In genomic region chr17:27621705-27622531, GRCm38 (mm10) we compare ENCODE assay signal across 8 mouse cellular contexts. TPM values are rescaled to one million over a fixed set of nuclear protein-coding genes. Genes with fewer than 3 reads are reported as not detected.
A peak's percentile ranks its signal among the peaks of the same experiment; 100 is the strongest.
DNase-seq lines count a peak whose midpoint lies in the region; ATAC-seq lines count a peak whose summit lies in the region.

No protein-coding gene starts in this region.

- H3K4me2 ChIP-seq in kidney, embryonic 15.5 days, result peak overlapping the region; percentile 67
- peak overlapping the region; percentile 79 for H3K4me2 ChIP-seq in forebrain, embryonic 15.5 days (replicated peaks)
- peak overlapping the region; percentile 88 for H3K4me2 ChIP-seq in liver, embryonic 11.5 days

- peak overlapping the region; percentile 98 for H3K9ac ChIP-seq in kidney, embryonic 15.5 days
- peak overlapping the region; percentile 97 for H3K9ac ChIP-seq in forebrain, embryonic 15.5 days (replicated peaks)
- peak overlapping the region; percentile 94 for H3K9ac ChIP-seq in liver, embryonic 11.5 days (ENCODE audit: low read depth, low read length)

- peaks cover 26% of the 10 kb centered on the region for H3K4me1 ChIP-seq in kidney, embryonic 15.5 days
- H3K4me1 ChIP-seq in forebrain, embryonic 15.5 days, result peaks cover 48% of the 10 kb centered on the region
- peaks cover 19% of the 10 kb centered on the region for H3K4me1 ChIP-seq in liver, embryonic 11.5 days (replicated peaks; ENCODE audit: control insufficient read depth, insufficient read depth, low read length)

- peaks cover 8% of the 10 kb centered on the region; the same call in 1 of the 2 replicates for H3K9me3 ChIP-seq in kidney, embryonic 15.5 days (replicated peaks)
- no peaks in the 10 kb centered on the region for H3K9me3 ChIP-seq in forebrain, embryonic 15.5 days
- peaks cover 3% of the 10 kb centered on the region; the same call in 1 of the 2 replicates for H3K9me3 ChIP-seq in liver, embryonic 11.5 days (ENCODE audit: control insufficient read depth, low read length)

- no peaks in the 10 kb centered on the region for H3K27me3 ChIP-seq in kidney, embryonic 15.5 days
- no peaks in the 10 kb centered on the region for H3K27me3 ChIP-seq in forebrain, embryonic 15.5 days
- H3K27me3 ChIP-seq in liver, embryonic 11.5 days (replicated peaks; ENCODE audit: control insufficient read depth, insufficient read depth, low read length), result no peaks in the 10 kb centered on the region

- DNase-seq in kidney, adult 8-10 months, result no peak
- peak; percentile 74 for DNase-seq in R1 (ENCODE audit: low read depth, low spot score)
- DNase-seq in liver, embryonic 11.5 days (ENCODE audit: low spot score), result no peak
- peak; percentile 43 for DNase-seq in retina, embryonic 14.5 days (ENCODE audit: low spot score)
- DNase-seq in urinary bladder, postnatal 25 days (ENCODE audit: low spot score), result no peak

- peak overlapping the region; percentile 97 for H3K4me3 ChIP-seq in kidney, embryonic 15.5 days (replicated peaks)
- peak overlapping the region; percentile 95 for H3K4me3 ChIP-seq in forebrain, embryonic 15.5 days
- peak overlapping the region; percentile 95 for H3K4me3 ChIP-seq in liver, embryonic 11.5 days (ENCODE audit: low read depth, low read length)

- no peak for ATAC-seq in kidney, embryonic 15.5 days (replicated peaks; ENCODE audit: low FRiP score)
- ATAC-seq in forebrain, embryonic 15.5 days (replicated peaks), result peak; percentile 60
- ATAC-seq in liver, embryonic 11.5 days (replicated peaks; ENCODE audit: low FRiP score), result no peak
- no peak for ATAC-seq in CD4-positive, CD25-positive, alpha-beta regulatory T cell, adult 4 months

- H3K36me3 ChIP-seq in kidney, embryonic 15.5 days, result peaks cover 15% of the 10 kb centered on the region
- H3K36me3 ChIP-seq in forebrain, embryonic 15.5 days, result peaks cover 11% of the 10 kb centered on the region; the same call in 1 of the 2 replicates
- peaks cover 9% of the 10 kb centered on the region for H3K36me3 ChIP-seq in liver, embryonic 11.5 days (ENCODE audit: control insufficient read depth, insufficient read depth, low read length)

- WGBS in kidney, embryonic 15.5 days, result 2% methylated on average over 23 of the region's 23 CpGs
- WGBS in forebrain, embryonic 15.5 days, result under 1% methylated on average over 23 of the region's 23 CpGs
- 4% methylated on average over 23 of the region's 23 CpGs for WGBS in liver, embryonic 11.5 days

- H3K27ac ChIP-seq in kidney, embryonic 15.5 days, result peak overlapping the region; percentile 90
- peak overlapping the region; percentile 96 for H3K27ac ChIP-seq in forebrain, embryonic 15.5 days (replicated peaks)
- H3K27ac ChIP-seq in liver, embryonic 11.5 days (ENCODE audit: low read depth, low read length), result peak overlapping the region; percentile 28; the same call in 1 of the 2 replicates

RNA-seq across cellular contexts. Expression of gene Nudt3, which starts 1.4 kb away (rescaled TPM):
- 75.2 and 81.5 TPM in 2 replicates for polyA plus RNA-seq in kidney, embryonic 15.5 days (2015; fragmentation: Nextera tagmentation; extraction: Ambion mirVana)
- polyA plus RNA-seq in forebrain, embryonic 15.5 days (2015; fragmentation: Nextera tagmentation; extraction: Ambion mirVana), result 273 and 295 TPM in 2 replicates
- polyA plus RNA-seq in liver, embryonic 11.5 days (2014; fragmentation: Nextera tagmentation; extraction: Ambion mirVana), result 19.6 and 26.1 TPM in 2 replicates
- 10 to 100 TPM; 14.5 to 27.5 TPM for polyA plus RNA-seq in CD4-positive, CD25-positive, alpha-beta regulatory T cell, adult 4 months (2017; shearing (Covaris generic))

RNA-seq across cellular contexts. Expression of gene RPS10-NUDT3, which starts 13.1 kb away (rescaled TPM):
- polyA plus RNA-seq in kidney, embryonic 15.5 days (2015; fragmentation: Nextera tagmentation; extraction: Ambion mirVana), result not detected in 2 replicates
- polyA plus RNA-seq in forebrain, embryonic 15.5 days (2015; fragmentation: Nextera tagmentation; extraction: Ambion mirVana), result not detected in 2 replicates
- polyA plus RNA-seq in liver, embryonic 11.5 days (2014; fragmentation: Nextera tagmentation; extraction: Ambion mirVana), result not detected in 2 replicates
- polyA plus RNA-seq in CD4-positive, CD25-positive, alpha-beta regulatory T cell, adult 4 months (2017; shearing (Covaris generic)), result not detected

RNA-seq across cellular contexts. Expression of gene Rps10, which starts 14.6 kb away (rescaled TPM):
- 973 and 1,016 TPM in 2 replicates for polyA plus RNA-seq in kidney, embryonic 15.5 days (2015; fragmentation: Nextera tagmentation; extraction: Ambion mirVana)
- 578 and 580 TPM in 2 replicates for polyA plus RNA-seq in forebrain, embryonic 15.5 days (2015; fragmentation: Nextera tagmentation; extraction: Ambion mirVana)
- 1,138 and 1,235 TPM in 2 replicates for polyA plus RNA-seq in liver, embryonic 11.5 days (2014; fragmentation: Nextera tagmentation; extraction: Ambion mirVana)
- polyA plus RNA-seq in CD4-positive, CD25-positive, alpha-beta regulatory T cell, adult 4 months (2017; shearing (Covaris generic)), result 1,000 to 10,000 TPM; 1,603 to 1,674 TPM

RNA-seq across cellular contexts. Expression of gene Pacsin1, which starts 33.4 kb away (rescaled TPM):
- 0.99 and 1.5 TPM in 2 replicates for polyA plus RNA-seq in kidney, embryonic 15.5 days (2015; fragmentation: Nextera tagmentation; extraction: Ambion mirVana)
- 31.9 and 32.1 TPM in 2 replicates for polyA plus RNA-seq in forebrain, embryonic 15.5 days (2015; fragmentation: Nextera tagmentation; extraction: Ambion mirVana)
- polyA plus RNA-seq in liver, embryonic 11.5 days (2014; fragmentation: Nextera tagmentation; extraction: Ambion mirVana), result 0.71 and 0.75 TPM in 2 replicates
- polyA plus RNA-seq in CD4-positive, CD25-positive, alpha-beta regulatory T cell, adult 4 months (2017; shearing (Covaris generic)), result 10 to 100 TPM; 36.5 to 37.2 TPM

RNA-seq across cellular contexts. Expression of gene AI413582, which starts 56.4 kb away (rescaled TPM):
- polyA plus RNA-seq in kidney, embryonic 15.5 days (2015; fragmentation: Nextera tagmentation; extraction: Ambion mirVana), result 14.1 and 17.3 TPM in 2 replicates
- 34.8 and 37.4 TPM in 2 replicates for polyA plus RNA-seq in forebrain, embryonic 15.5 days (2015; fragmentation: Nextera tagmentation; extraction: Ambion mirVana)
- 23.6 and 28.4 TPM in 2 replicates for polyA plus RNA-seq in liver, embryonic 11.5 days (2014; fragmentation: Nextera tagmentation; extraction: Ambion mirVana)
- polyA plus RNA-seq in CD4-positive, CD25-positive, alpha-beta regulatory T cell, adult 4 months (2017; shearing (Covaris generic)), result 100 to 1,000 TPM; 106 to 112 TPM

Comparison
In these comparisons a context has a peak if more than half of its experiments do, and no peak if none do; other contexts are left out.
1. H3K27ac ChIP-seq: peak in every context shown above with its lines; median percentile 96 in forebrain, embryonic 15.5 days; 90 in kidney, embryonic 15.5 days; 28 in liver, embryonic 11.5 days.
2. DNase-seq: peak in R1 (single experiment) and retina, embryonic 14.5 days (single experiment); none in kidney, adult 8-10 months (0 of 2), liver, embryonic 11.5 days (single experiment) and urinary bladder, postnatal 25 days (single experiment).
3. Peak in every context shown above with its lines, with median percentiles within 50 percentile points of each other: H3K4me2 ChIP-seq, H3K4me3 ChIP-seq and H3K9ac ChIP-seq.